Mouse (Mus musculus) kidney, postnatal 4 days (tissue): ENCODE measurements around the gene Sart3.
A peak's percentile ranks its signal among the peaks of the same experiment; 100 is the strongest.

Experiments used
- DNase-seq, 2 experiments: peaks; one replicate each; pipeline ENCODE4 v3.0.0; 2021; ENCODE audit warnings: mixed read lengths in 2 of 2

The Sart3 gene

DNA sequence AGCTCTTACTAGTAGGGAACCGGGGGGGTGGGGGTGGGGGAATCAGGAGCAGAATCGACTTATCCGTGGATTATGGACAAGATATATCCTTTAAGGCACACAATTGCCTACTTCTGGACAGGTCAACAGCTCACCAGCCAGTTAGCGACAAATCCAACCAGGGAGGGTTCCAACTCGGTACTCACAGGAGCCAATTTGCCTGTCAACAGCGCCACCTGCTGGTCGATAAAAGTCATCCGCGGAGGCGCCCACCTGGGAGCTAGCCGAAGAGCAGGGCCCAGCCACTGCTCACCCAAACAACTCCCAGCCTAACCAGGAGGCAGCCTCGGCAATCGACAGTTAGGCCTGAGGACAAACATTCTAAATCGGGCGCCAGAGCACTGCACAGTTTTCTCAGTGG lies 47.9 kb downstream of the Sart3 start, which contains the start of gene 1700069L16Rik:
1700069L16Rik (minus strand) TSS at position 327 of the 400 bp plus-strand sequence.
- DNase-seq, result peak; percentile 90 to 91

DNA sequence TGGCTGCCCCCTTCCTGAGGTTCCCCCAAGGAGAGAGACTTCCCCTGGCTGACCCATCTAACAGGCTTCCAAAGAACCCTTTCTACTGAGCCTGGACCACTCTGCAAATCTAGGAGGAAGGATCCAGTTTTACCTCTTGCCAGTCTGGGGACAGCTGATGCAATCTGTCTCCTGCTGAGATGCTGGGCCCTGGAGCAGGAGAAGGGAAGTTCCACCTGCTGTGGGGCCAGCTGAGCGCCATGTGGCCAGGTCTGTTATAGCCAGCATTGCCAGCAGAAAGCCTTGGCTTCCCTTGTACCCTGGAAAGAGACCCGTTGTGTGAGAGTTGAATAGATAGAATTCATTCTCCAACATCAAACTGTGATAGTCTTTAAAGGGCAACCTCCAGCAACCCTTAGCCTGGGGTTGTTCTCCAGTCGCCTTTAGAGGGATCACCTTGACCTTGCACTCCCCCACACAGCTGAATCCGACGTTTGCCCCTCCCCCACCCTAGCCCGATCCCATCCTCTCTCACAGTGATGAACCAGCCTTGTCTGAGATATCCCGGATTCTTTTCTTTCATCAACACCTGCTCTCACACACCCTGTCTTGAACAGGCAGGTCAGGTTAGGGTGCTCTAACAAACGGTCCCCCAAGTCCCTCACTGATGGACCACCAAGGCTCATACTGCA lies 48.6 kb downstream of the Sart3 start:
- DNase-seq, result no peak

DNA sequence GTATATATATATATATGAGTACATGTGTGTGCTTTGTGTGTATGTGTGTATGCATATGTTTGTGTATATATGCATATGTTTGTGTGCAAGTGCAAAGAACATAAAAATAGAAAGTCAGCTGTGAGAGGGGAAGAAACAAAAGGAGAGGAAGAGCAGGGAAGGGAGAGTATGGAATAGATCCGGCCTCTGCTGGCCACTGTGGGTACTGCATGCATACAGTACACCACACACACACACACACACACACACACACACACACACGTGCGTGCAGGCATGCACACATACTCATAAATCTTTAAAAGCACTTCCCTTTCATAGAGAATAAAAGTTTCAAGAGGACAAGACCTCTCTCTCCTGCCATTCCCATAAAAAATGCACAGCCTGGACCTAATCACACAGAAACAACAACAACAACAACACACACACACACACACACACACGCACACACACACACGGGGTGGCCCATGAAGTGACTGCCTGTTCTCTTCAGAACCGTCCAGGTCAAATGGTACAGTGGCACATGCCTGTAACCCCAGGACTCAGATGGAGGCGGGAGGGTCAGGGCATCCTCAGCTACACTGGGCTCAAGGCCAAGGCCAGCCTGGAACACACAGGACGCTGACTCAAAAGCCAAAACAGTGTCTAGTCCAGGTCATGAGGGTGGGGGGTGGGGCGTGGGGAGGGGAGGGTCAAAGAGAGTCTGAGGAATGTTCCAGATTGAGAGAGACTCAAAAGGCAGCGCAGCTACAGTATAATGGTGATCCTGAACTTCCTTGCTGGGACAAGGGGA lies 49.9 kb downstream of the Sart3 start:
- no peak for DNase-seq

DNA sequence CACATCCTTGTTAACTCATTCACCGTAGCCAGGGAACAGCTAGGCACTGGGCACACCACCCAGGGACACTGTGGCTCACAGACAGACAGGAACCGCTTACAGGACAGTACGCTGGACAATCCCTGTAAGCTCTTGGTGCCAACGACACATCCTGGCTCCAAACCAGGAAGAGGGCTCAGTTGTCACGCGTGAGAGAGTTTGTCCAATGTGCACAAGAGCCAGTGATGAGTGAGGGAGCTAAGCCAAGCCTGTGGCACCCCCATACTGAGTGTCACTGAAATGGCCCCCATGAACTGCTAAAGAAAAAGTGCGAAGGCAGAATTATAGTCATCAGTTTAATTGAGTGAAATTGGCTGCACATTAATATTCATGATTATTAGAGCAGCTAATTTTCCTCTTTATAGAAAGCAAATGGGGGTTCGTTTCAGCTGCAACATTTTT lies 53.1 kb downstream of the Sart3 start:
- no peak for DNase-seq

- peak; percentile 65 to 73 for DNase-seq
Measured at GRCm38 (mm10) chr5:113716581-113717388, 55.5 kb downstream of the Sart3 start.

- DNase-seq, result no peak
Measured at GRCm38 (mm10) chr5:113712861-113713260, 59.4 kb downstream of the Sart3 start.

GRCm38 (mm10) chr5:113703803-113704585 lies 68.3 kb downstream of the Sart3 start:
- peak in 1 of 2 experiments; percentile 33 for DNase-seq

DNA sequence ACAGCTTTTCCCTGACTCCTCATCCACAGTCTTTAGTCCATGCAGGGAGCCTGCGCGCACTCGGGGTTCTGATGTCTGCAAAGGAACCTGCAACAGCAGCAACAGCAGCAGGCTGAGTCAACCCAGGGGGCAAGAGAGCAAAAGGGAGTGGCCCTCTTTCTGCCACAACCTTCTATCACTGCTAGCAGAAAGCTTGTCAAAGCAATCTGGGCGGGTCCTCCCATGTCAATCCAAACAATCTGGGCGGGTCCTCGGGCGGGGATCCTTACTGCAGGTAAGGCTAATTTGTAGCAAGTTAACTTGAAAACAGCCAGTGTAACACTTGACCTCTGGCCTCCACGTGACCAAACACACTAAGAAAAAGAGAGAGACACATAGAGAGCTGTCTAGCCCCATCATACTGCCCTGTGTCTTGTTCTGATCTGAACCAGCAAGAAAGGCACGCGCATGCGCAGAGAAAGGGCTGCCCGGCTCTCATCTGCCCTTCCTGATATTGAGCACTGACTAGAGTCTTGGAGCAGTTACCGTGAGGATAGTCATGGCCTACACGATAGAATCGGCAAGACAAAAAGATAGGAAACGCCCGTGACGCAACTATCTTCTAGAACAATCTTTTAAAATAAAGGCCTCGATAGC lies 71.8 kb downstream of the Sart3 start:
- no peak for DNase-seq

DNA sequence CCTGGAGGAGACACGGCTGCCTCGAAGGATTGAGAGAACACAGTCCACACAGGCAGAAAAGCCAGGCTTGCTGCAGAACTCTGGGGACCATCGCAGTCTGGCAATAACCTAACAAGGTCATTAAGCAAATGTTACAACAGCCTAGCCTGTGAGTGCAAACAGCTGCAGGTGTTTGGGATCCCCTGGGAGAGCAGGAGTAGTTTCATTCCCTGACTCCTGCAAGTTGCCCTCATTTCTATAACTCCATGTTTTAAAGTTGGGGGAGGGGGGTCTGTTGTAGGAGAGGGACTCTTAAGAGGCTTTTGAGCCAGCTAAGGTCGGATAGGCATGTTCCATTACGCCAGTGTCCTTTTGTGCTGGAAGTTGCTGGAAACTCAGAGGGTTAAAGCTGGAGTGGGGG lies 77.9 kb downstream of the Sart3 start:
- no peak for DNase-seq

DNA sequence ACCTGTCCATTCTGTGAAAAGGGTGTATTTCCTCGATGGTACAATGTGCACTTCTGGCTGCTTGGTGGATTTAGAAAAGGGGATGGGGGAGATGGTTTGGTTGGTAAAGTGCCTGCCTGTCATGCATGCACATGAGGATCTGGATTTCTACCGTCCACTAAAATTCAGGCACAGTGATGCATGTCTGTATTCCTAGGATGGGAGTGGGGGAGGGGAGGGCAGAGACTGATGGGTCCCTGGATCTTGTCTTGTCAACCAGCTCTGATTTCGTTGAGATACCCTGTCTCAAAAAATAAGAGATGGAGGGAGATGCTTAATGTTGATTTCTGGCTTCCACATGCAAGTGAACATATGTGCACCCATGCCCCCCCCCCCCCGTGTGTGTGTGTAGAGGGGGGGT lies 78.3 kb downstream of the Sart3 start:
- DNase-seq, result no peak

GRCm38 (mm10) chr5:113693196-113693755 lies 79.0 kb downstream of the Sart3 start:
- DNase-seq, result no peak
